Mouse (Mus musculus): Measurements from ENCODE around the gene Gnb5. TPM values are rescaled to one million over a fixed set of nuclear protein-coding genes. Genes with fewer than 3 reads are reported as not detected.

Gene Gnb5
- polyA plus RNA-seq, 1 experiment from 2014 or later: 16.8 TPM

DNA sequence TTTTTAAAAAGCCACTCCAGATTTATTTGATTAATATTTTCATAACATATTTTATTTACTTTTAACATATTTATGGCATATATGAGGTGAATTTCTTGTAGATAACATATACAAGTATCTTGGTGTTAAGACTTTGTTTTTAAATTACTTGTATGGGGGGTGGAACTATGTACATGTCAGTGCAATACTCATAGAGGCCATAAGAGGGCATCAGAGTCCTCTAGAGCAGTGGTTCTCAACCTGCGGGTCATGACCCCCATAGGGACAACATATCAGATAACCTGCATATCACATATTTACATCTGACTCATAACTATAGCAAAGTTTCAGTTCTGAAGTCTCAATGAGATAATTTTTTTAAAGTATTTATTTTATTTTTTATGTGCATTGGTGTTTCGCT, 6.7 kb upstream of the Gnb5 start:
- Histone ChIP-seq H3K27me3 (ENCODE audit: control insufficient read depth, insufficient read depth, low read depth, low read length) (no peaks in the 10 kb centered on the region), H3K9ac (ENCODE audit: low read length) (no peak overlapping the region), H3K4me3 (ENCODE audit: low read length) (no peak overlapping the region), H3K4me2 (ENCODE audit: low read depth, low read length) (no peak overlapping the region), H3K4me1 (replicated peaks; ENCODE audit: control insufficient read depth, insufficient read depth, low read length) (no peaks in the 10 kb centered on the region), H3K9me3 (ENCODE audit: control insufficient read depth, low read length) (no peaks in the 10 kb centered on the region), H3K27ac (ENCODE audit: low read length) (no peak overlapping the region), H3K36me3 (ENCODE audit: control insufficient read depth, insufficient read depth, low read length) (0 out of 2 replicates have a peak, but pooled peaks cover 2% of the 10 kb centered on the region)
- 82% methylated on average over 2 of the region's 2 CpGs for whole genome bisulfite sequencing
- no peak for ATAC-seq (ENCODE audit: low read depth)

DNA sequence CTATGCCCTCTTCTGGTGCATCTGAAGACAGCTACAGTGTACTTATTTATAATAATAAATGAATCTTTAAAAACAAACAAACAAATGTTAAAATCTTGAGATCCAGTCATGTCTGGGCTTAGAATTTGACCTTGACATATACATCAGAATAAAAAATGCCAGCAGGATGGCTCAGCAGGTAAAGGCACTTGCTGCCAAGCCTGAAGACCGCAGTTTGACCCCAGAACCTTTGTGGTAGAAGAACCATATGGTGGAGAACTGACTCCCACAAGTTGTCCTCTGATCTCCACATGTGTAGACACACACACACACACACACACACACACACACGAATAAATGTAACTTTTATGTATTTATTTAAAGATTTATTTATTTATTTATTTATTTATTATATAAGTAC, 3.1 kb upstream of the Gnb5 start:
- Histone ChIP-seq H3K4me2 (ENCODE audit: low read depth, low read length) (no peak overlapping the region), H3K9me3 (ENCODE audit: control insufficient read depth, low read length) (no peaks in the 10 kb centered on the region), H3K4me1 (replicated peaks; ENCODE audit: control insufficient read depth, insufficient read depth, low read length) (no peaks in the 10 kb centered on the region), H3K27ac (ENCODE audit: low read length) (no peak overlapping the region), H3K36me3 (ENCODE audit: control insufficient read depth, insufficient read depth, low read length) (no peaks in the 10 kb centered on the region), H3K9ac (ENCODE audit: low read length) (no peak overlapping the region), H3K4me3 (ENCODE audit: low read length) (no peak overlapping the region), H3K27me3 (ENCODE audit: control insufficient read depth, insufficient read depth, low read depth, low read length) (no peaks in the 10 kb centered on the region)
- ATAC-seq (ENCODE audit: low read depth): no peak
- 73% methylated on average over 2 of the region's 2 CpGs for WGBS

DNA sequence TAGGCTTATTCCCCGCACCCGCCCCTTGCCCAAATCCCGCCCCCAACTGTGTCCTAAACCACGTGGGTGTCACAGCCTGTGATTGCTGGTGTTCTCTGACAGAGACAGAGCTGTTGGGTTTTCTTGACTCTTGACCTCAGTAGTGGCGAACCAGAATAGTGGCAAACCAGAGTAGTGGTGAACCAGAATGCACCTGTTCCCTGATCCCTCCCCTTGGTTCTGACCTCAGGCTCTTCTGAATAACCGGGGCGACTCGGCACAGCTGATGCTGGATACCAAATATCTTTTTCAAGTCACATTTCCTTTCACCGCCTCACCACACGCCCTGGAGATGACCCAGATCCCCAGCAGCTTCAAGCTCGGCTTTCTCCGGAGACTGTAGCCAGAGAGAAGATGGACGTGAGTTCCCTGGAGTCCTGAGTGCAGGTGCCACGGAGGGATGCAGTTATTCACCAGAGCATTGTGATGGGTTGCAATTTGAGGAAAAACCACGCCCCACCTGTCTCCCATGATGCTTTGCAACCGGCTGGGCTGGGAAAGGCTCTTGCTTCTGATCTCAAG, 2.3 kb upstream of the Gnb5 start:
- no peaks in the 10 kb centered on the region for H3K27me3 ChIP-seq (ENCODE audit: control insufficient read depth, insufficient read depth, low read depth, low read length)
- no peaks in the 10 kb centered on the region for H3K36me3 ChIP-seq (ENCODE audit: control insufficient read depth, insufficient read depth, low read length)
- ATAC-seq (ENCODE audit: low read depth): no peak
- no peaks in the 10 kb centered on the region for H3K9me3 ChIP-seq (ENCODE audit: control insufficient read depth, low read length)
- WGBS: 40% methylated on average over 16 of the region's 16 CpGs
- no peak overlapping the region for H3K27ac ChIP-seq (ENCODE audit: low read length)
- H3K4me3 ChIP-seq (ENCODE audit: low read length): no peak overlapping the region
- no peaks in the 10 kb centered on the region for H3K4me1 ChIP-seq (replicated peaks; ENCODE audit: control insufficient read depth, insufficient read depth, low read length)
- no peak overlapping the region for H3K9ac ChIP-seq (ENCODE audit: low read length)
- H3K4me2 ChIP-seq (ENCODE audit: low read depth, low read length): no peak overlapping the region

- H3K36me3 ChIP-seq (ENCODE audit: control insufficient read depth, insufficient read depth, low read length): no peaks in the 10 kb centered on the region
- H3K4me2 ChIP-seq (ENCODE audit: low read depth, low read length): no peak overlapping the region
- ATAC-seq (ENCODE audit: low read depth): no peak
- H3K27ac ChIP-seq (ENCODE audit: low read length): no peak overlapping the region
- no peak overlapping the region for H3K9ac ChIP-seq (ENCODE audit: low read length)
- no peaks in the 10 kb centered on the region for H3K9me3 ChIP-seq (ENCODE audit: control insufficient read depth, low read length)
- H3K27me3 ChIP-seq (ENCODE audit: control insufficient read depth, insufficient read depth, low read depth, low read length): no peaks in the 10 kb centered on the region
- 38% methylated on average over 7 of the region's 7 CpGs for WGBS
- no peaks in the 10 kb centered on the region for H3K4me1 ChIP-seq (replicated peaks; ENCODE audit: control insufficient read depth, insufficient read depth, low read length)
- no peak overlapping the region for H3K4me3 ChIP-seq (ENCODE audit: low read length)
These were observed 1.8 kb upstream of the Gnb5 start for GRCm38 (mm10) chr9:75304286-75304685.

DNA sequence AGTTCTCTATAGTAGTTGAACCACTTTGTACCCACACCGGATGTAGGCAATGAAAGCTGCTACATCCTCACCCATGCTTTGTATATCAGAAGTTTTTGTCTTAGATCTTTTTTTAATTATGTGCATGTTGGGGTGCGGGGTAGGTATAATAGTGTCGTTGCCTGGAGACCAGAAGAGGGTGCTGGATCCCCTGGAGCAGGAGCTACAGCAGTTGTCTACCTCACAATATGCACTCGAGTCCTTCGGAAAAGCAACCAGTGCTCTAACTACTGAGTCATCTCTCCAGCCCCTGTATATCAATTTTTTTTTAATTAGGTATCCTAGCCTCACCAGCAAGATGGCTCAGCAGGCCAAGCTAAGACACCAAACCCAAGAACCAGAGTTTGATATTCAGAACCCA, 927 bp downstream of the Gnb5 start:
- 89% methylated on average over 5 of the region's 5 CpGs for WGBS
- Histone ChIP-seq H3K4me2 (ENCODE audit: low read depth, low read length) (no peak overlapping the region), H3K4me1 (replicated peaks; ENCODE audit: control insufficient read depth, insufficient read depth, low read length) (no peaks in the 10 kb centered on the region), H3K4me3 (ENCODE audit: low read length) (no peak overlapping the region), H3K9me3 (ENCODE audit: control insufficient read depth, low read length) (no peaks in the 10 kb centered on the region), H3K36me3 (ENCODE audit: control insufficient read depth, insufficient read depth, low read length) (no peaks in the 10 kb centered on the region), H3K27ac (ENCODE audit: low read length) (no peak overlapping the region), H3K27me3 (ENCODE audit: control insufficient read depth, insufficient read depth, low read depth, low read length) (no peaks in the 10 kb centered on the region), H3K9ac (ENCODE audit: low read length) (no peak overlapping the region)
- ATAC-seq (ENCODE audit: low read depth): no peak

DNA sequence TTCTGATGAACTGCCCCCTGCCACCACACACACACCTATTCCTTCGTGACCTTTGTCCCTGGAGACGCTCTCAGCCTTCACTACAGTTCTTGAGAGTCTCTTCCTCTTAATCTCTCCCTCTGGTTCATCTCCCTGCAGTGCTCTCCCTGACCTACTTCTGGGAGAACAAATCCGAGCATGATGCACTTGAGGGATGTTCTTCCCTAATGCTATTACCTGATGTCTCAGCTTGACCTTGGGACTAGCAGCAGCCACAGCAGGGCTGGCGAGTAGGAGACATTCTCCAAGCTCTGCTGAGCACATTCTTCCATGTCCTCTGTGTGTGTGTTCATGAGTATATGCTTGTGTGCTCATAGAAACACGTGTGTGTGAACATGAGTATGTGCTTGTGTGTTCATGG, 2.5 kb downstream of the Gnb5 start:
- Histone ChIP-seq H3K27me3 (ENCODE audit: control insufficient read depth, insufficient read depth, low read depth, low read length) (no peaks in the 10 kb centered on the region), H3K9me3 (ENCODE audit: control insufficient read depth, low read length) (no peaks in the 10 kb centered on the region), H3K36me3 (ENCODE audit: control insufficient read depth, insufficient read depth, low read length) (no peaks in the 10 kb centered on the region), H3K4me1 (replicated peaks; ENCODE audit: control insufficient read depth, insufficient read depth, low read length) (no peaks in the 10 kb centered on the region), H3K4me3 (ENCODE audit: low read length) (no peak overlapping the region), H3K27ac (ENCODE audit: low read length) (no peak overlapping the region), H3K9ac (ENCODE audit: low read length) (no peak overlapping the region), H3K4me2 (ENCODE audit: low read depth, low read length) (no peak overlapping the region)
- 55% methylated on average over 5 of the region's 5 CpGs for WGBS
- ATAC-seq (ENCODE audit: low read depth): no peak

DNA sequence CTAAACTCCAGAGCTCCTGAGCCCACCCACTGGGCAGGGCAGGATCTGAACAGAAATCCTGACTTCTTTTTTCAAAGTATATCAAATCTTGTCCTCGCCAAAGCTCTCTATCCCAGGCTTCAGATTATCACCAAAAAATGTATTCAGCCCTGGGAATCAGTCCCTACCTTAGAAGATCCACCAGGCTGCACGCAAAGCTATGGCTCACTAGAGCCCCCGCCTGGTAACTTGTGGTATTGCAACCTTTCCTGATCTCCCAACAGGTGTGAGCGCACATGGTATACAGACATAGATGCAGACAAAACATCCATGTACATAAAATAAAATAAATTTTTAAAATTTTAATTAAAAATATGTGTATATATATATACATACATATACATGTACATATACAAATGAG, 5.9 kb downstream of the Gnb5 start:
- ATAC-seq (ENCODE audit: low read depth): no peak

GRCm38 (mm10) chr9:75313138-75313831, 7.2 kb downstream of the Gnb5 start:
- WGBS: 35% methylated on average over 11 of the region's 11 CpGs
- Histone ChIP-seq H3K27ac (ENCODE audit: low read length) (no peak overlapping the region), H3K4me1 (replicated peaks; ENCODE audit: control insufficient read depth, insufficient read depth, low read length) (peaks cover 7% of the 10 kb centered on the region), H3K27me3 (ENCODE audit: control insufficient read depth, insufficient read depth, low read depth, low read length) (no peaks in the 10 kb centered on the region), H3K9me3 (ENCODE audit: control insufficient read depth, low read length) (no peaks in the 10 kb centered on the region), H3K36me3 (ENCODE audit: control insufficient read depth, insufficient read depth, low read length) (no peaks in the 10 kb centered on the region), H3K4me2 (ENCODE audit: low read depth, low read length) (peak overlapping the region; percentile 85), H3K9ac (ENCODE audit: low read length) (no peak overlapping the region; the same call in 1 of the 2 replicates), H3K4me3 (ENCODE audit: low read length) (peak overlapping the region; percentile 70)
- ATAC-seq (ENCODE audit: low read depth): no peak

More for the DNA sequence above, 5.9 kb downstream of the Gnb5 start:
- H3K9me3 ChIP-seq (ENCODE audit: control insufficient read depth, low read length): no peaks in the 10 kb centered on the region
- no peaks in the 10 kb centered on the region for H3K27me3 ChIP-seq (ENCODE audit: control insufficient read depth, insufficient read depth, low read depth, low read length)
- H3K36me3 ChIP-seq (ENCODE audit: control insufficient read depth, insufficient read depth, low read length): no peaks in the 10 kb centered on the region
- no peak overlapping the region for H3K4me3 ChIP-seq (ENCODE audit: low read length)
- H3K9ac ChIP-seq (ENCODE audit: low read length): no peak overlapping the region
- no peak overlapping the region for H3K4me2 ChIP-seq (ENCODE audit: low read depth, low read length)
- H3K4me1 ChIP-seq (replicated peaks; ENCODE audit: control insufficient read depth, insufficient read depth, low read length): peaks cover 7% of the 10 kb centered on the region
- H3K27ac ChIP-seq (ENCODE audit: low read length): no peak overlapping the region
- WGBS: 12% methylated on average over 4 of the region's 4 CpGs

GRCm38 (mm10) chr9:75313832-75314516, 7.9 kb downstream of the Gnb5 start:
- ATAC-seq (ENCODE audit: low read depth): peak; percentile 86
- H3K4me1 ChIP-seq (replicated peaks; ENCODE audit: control insufficient read depth, insufficient read depth, low read length): peaks cover 7% of the 10 kb centered on the region
- H3K9me3 ChIP-seq (ENCODE audit: control insufficient read depth, low read length): no peaks in the 10 kb centered on the region

More at GRCm38 (mm10) chr9:75313832-75314516, 7.9 kb downstream of the Gnb5 start:
- under 1% methylated on average over 42 of the region's 52 CpGs for WGBS
- peak overlapping the region; percentile 45; the same call in 1 of the 2 replicates for H3K27ac ChIP-seq (ENCODE audit: low read length)
- H3K36me3 ChIP-seq (ENCODE audit: control insufficient read depth, insufficient read depth, low read length): no peaks in the 10 kb centered on the region
- H3K27me3 ChIP-seq (ENCODE audit: control insufficient read depth, insufficient read depth, low read depth, low read length): no peaks in the 10 kb centered on the region
- peak overlapping the region; percentile 70 for H3K4me3 ChIP-seq (ENCODE audit: low read length)
- H3K4me2 ChIP-seq (ENCODE audit: low read depth, low read length): peak overlapping the region; percentile 85
- peak overlapping the region; percentile 72 for H3K9ac ChIP-seq (ENCODE audit: low read length)
